Mouse (Mus musculus) Patski (cell line): ENCODE measurements at regions not wholly inside any gene's neighbourhood (a gene's known extent, or its start where the extent isn't known, plus 50 kb on each side); places are given as distances from the start of the nearest gene placed in this dataset.

Source experiments
- ATAC-seq: fragments of 100-300 bp; one replicate; pipeline ENCODE4 v1.8.0; 2021
- CTCF ChIA-PET: fragments of 350-600 bp; sonication (Branson Sonifier 250); formaldehyde crosslinking; loops from one replicate; lab custom pipeline; 2022; ENCODE audit warnings: inconsistent platforms; lab: Charles Lee
- POLR2A ChIA-PET: fragments of 350-600 bp; sonication (Branson Sonifier 250); formaldehyde crosslinking; loops from one replicate; lab custom pipeline; 2022; ENCODE audit warnings: antibody characterized with exemption, inconsistent platforms; lab: Charles Lee
- DNase-seq: peaks from one replicate; pipeline ENCODE4 v3.0.0-alpha.2; 2011; ENCODE audit warnings: low read depth, low spot score
- H3K27me3 ChIP-seq: fragments of 371-371 bp; one replicate; pipeline ENCODE4 v1.5.1; 2021
- CTCF ChIP-seq: fragments of 100-300 bp; IDR thresholded peaks from one replicate; pipeline ENCODE4 v1.5.1; 2021
- in situ Hi-C: fragments of 300-500 bp; cut with MboI; formaldehyde crosslinking; loops from 3 replicates; pipeline ENCODE4 v1.11.1; 2018; ENCODE audit warnings: low pct_unique_long_range_greater_than_20kb, mixed read lengths

DNA sequence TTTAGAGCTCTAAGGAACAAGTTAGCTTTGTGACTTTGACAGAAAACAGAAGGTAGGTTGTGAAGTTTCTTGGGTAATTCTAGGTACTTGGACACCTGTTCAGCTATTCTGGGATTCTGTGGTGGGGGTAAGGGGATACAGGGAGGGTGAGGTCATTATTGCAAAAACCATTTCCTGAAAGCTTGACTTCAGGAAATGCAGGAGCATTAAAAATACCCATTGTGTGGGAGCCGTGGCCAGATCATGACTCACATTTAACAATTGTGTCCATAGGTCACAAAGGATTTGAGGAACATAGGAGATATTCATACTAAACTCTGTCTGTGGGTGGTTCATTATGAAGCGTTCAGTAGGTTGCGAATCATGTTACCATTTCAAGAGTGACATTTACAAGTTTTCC, 102.4 kb downstream of the Gm5426 start:
- no peak for DNase-seq

DNA sequence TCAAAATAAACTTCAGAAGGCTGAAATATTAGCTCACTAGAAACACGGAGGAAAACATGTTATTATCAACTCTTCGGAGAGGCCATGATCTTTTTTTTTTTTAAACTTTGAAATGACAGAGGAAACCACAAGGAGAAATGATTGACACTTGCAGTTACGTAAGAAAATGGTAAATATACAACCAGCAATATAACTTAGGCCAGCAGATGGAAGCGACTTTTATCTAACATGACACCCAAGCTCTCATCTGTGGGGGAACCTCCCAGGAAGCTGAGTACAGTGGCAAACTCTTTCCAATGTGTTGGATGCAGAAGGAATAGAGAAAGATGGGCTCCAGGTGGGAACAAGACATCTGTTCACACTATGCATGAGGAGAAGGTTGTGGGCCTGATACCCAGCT, 104.2 kb downstream of the Gm5426 start:
- ATAC-seq (no peak), DNase-seq (no peak)
- in situ Hi-C loops: no loop called here
- TF ChIP-seq CTCF: no peak
- CTCF ChIA-PET: no interaction called here
- H3K27me3 ChIP-seq: no peaks in the 10 kb centered on the region
- POLR2A ChIA-PET: interaction anchor here (0.6 kb wide), 1 partner anchor 64 kb away, joined by 4 read pairs; no protein-coding TSS in a partner anchor

More for the DNA sequence above, 102.4 kb downstream of the Gm5426 start:
- POLR2A ChIA-PET: interaction anchor here (1.0 kb wide), 1 partner anchor 18 kb away, joined by 3 read pairs; no protein-coding TSS in a partner anchor
- CTCF ChIA-PET: interaction anchor here (1.5 kb wide), 1 partner anchor 1074 kb away, joined by 3 read pairs; no protein-coding TSS in a partner anchor
- in situ Hi-C loops: no loop called here
- ATAC-seq: no peak
- no peak for TF ChIP-seq CTCF
- H3K27me3 ChIP-seq: no peaks in the 10 kb centered on the region

DNA sequence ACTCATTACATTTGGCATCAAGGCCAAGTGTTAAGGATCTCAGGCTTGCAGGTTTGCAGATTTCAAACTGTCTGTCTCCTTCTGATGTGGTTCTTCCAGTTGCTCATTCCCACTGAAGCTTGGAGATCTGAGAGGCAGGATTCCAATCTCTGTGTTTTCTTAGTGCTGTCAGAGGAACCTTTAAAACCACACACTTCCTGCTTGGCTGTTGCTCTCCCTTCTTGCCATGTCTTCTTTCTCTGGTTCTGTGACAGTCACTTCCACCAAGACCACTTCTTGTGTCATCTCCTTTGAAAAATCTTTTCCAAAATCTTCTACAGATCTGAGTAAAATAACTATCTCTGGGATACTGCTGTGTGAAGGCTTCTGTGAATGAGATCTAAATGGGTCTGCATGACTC, 117.3 kb downstream of the Gm5426 start:
- no peaks in the 10 kb centered on the region for H3K27me3 ChIP-seq
- ATAC-seq: no peak
- in situ Hi-C loops: no loop called here
- ChIA-PET POLR2A (no interaction called here), CTCF (interaction anchor here (1.2 kb wide), 1 partner anchor 27 kb away, joined by 3 read pairs; no protein-coding TSS in a partner anchor)
- no peak for TF ChIP-seq CTCF
- DNase-seq: no peak

DNA sequence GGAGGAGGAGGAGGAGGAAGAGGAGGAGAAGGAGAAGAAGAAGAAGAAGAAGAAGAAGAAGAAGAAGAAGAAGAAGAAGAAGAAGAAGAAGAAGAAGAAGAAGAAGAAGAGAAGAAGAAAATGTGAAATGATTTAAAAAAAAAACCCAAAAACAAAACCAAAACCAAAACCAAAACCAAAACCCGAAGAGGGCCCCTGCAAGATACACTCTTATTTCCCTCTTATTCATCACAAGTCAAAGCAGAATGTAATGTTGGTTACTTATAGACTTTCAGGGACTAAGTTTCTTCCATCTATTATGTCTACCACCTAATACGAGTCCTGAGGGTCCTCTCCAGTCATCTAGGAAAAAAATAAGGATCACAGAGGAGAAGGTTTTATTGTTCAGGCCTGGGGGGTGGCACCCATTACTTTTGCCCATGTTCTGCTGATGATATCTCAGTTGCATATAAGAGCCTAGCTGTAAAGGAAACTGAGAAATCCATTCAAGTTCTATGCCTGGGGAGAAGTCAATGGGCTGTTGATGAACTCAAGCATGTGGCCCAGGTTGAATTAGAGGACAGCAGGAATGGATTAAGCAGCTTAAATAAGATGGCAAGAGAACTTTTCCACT, 118.0 kb downstream of the Gm5426 start:
- in situ Hi-C loops: no loop called here

DNA sequence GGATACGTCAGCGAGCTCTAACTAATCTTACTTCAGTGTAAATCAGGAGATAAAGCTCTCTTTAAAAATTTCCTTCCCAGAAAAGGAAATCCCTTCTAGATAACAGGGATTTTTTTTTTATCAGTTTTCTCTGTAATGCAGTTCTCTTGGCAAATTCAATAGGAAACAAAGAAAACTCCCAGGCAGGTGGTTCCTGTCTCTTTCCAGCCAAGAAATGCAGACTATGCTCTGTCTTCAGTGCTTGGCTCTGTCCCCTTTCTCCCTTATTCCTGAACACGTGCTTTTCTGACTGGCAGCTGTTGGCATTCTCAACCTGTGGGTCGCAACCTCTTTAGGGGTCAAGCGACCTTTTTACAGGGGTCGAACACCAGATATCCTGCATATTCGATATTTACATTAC, 121.5 kb downstream of the Gm5426 start:
- POLR2A ChIA-PET: interaction anchor here (0.6 to 0.7 kb wide), 2 partner anchors 20 to 38 kb away, joined by 3 to 4 read pairs; no protein-coding TSS in a partner anchor
- in situ Hi-C loops: no loop called here
- CTCF ChIA-PET: no interaction called here
- H3K27me3 ChIP-seq: no peaks in the 10 kb centered on the region
- ATAC-seq (no peak), DNase-seq (no peak)
- no peak for TF ChIP-seq CTCF

More for the DNA sequence above, 118.0 kb downstream of the Gm5426 start:
- ChIA-PET CTCF (no interaction called here), POLR2A (no interaction called here)
- H3K27me3 ChIP-seq: no peaks in the 10 kb centered on the region
- ATAC-seq (no peak), DNase-seq (no peak)
- no peak for TF ChIP-seq CTCF

DNA sequence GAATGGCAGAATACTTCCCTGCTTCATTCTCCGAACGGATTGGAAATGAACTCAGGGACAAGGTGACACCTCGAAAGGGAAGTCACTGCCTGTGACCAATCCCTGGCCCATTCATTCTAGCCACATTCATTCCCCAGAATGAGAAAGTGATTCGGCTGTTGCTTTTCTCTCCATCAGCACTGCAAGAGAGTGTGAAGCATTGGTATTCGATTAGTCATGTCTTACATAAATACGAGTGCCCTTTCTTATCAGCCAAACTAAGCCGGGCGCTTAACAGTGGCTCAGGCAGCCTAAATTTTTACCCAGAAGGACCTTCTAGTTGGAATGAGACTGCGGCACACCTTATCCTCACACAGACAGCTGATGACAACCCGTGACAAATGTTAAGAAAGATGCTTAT, 122.8 kb downstream of the Gm5426 start:
- DNase-seq (no peak), ATAC-seq (no peak)
- in situ Hi-C loops: no loop called here
- POLR2A ChIA-PET: no interaction called here
- no peak for TF ChIP-seq CTCF
- H3K27me3 ChIP-seq: no peaks in the 10 kb centered on the region
- CTCF ChIA-PET: no interaction called here

DNA sequence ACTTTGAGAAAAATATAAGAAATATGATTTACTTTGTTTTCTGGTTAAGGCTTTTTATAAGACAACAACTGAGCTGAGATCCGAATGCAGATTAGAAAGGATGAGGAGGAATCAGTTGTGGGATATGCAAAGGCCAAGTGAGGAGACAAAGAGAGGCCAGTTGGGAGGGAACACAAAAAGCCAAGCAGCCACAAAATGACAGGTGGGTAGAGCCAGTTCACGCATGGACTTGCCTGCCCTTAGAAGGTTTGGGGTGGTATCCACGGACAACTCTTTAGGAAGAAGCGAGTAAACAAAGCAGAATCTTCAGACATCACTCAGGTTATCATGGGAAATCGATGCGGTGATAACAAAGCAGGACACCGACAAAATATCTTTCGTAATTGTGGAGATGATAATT, 123.2 kb downstream of the Gm5426 start:
- in situ Hi-C loops: no loop called here
- no peak for DNase-seq
- no peaks in the 10 kb centered on the region for H3K27me3 ChIP-seq
- no peak for ATAC-seq
- POLR2A ChIA-PET: no interaction called here
- no peak for TF ChIP-seq CTCF
- CTCF ChIA-PET: no interaction called here

DNA sequence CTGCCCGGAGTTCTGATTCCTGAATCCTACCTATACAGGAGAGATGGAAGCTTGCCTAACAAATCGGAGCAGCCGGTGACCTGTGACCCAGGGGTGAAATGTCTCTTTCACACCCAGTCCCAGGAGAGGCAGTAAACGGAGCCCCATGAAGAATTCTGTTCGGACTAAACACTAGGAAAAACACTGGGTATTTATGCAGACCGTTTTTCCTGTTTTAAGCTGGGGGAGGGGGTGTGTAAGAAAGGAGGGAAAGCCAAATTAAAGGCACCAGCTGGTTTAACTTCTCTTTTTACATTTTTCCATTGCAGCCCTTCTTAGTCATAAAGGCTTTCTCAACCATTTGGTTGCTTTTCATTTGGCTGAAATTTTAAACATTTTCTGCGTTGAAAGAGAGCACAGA, 127.1 kb downstream of the Gm5426 start:
- in situ Hi-C loops: no loop called here
- no peak for DNase-seq
- POLR2A ChIA-PET: no interaction called here
- no peaks in the 10 kb centered on the region for H3K27me3 ChIP-seq
- no peak for ATAC-seq
- TF ChIP-seq CTCF: no peak
- CTCF ChIA-PET: no interaction called here

DNA sequence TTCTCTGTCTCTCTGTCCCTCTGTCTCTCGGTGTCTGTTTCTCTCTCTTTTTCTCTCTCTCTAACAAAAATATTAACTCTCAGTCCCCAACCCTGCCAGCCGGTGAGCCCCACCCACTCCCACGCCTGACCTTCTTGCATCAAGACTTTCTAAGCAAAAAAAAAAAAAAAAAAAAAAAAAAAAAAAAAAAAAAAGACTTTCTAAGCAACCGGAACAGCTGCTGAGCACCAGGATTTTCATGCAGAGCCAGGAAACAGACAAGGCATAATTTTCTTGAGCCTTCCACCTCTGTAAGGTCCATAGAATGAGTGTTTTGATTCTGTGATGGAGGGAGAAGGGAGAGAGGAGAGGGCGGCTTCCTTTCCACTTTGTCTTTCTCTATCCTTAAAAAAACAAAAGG, 128.0 kb downstream of the Gm5426 start:
- TF ChIP-seq CTCF: no peak
- no peak for ATAC-seq
- POLR2A ChIA-PET: no interaction called here
- no peaks in the 10 kb centered on the region for H3K27me3 ChIP-seq
- CTCF ChIA-PET: no interaction called here
- no peak for DNase-seq
- in situ Hi-C loops: no loop called here

DNA sequence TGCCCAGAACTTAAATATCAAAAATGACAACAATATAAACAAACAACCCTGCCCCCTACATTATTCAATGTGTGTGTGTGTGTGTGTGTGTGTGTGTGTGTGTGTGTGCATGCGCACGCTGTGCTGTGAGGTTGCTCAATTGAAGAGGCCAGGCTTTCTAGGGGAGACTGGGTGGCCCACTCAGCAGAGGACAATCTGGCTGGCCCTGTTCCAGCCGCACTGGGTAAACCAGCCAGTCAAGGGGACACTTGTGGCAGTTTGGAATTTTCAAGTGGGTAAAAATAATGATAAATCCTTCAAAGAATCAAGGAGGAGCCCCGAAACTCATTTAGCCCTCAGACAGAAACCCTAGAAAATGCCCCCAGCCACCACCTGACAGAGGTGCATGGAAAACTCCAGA, 128.5 kb downstream of the Gm5426 start:
- CTCF ChIA-PET: no interaction called here
- POLR2A ChIA-PET: no interaction called here
- TF ChIP-seq CTCF: no peak
- DNase-seq (no peak), ATAC-seq (no peak)
- H3K27me3 ChIP-seq: no peaks in the 10 kb centered on the region
- in situ Hi-C loops: no loop called here

DNA sequence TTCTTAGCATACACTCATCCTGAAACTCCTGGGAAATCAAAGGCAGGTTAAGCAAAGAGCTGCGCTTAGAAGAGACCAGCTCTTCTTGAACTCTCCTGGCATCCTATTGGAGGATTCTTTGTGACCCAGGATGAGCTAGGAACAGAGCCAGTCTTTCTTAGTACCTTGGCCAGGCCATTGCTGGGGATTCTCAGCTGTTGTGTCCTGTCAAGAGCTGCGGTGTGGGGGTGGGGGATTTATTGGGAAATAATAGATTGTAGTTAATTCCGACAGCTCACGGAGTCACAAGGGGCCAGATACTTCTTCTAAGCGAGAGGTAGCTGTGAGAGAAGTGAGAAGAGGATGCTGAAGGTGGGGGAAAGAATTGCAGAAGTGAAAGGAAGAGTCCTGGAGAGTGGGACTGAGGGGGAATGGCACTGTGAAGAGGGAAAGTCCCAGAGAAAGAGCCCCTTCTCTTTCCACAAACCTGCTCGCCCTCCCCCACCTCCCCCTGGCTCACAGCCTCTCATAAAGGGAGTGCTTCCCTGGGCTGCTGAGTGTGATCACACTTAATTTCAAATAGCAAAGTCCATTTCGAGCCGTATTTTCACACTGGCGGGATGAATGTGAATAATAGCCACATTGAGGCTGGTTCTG, 129.8 kb downstream of the Gm5426 start:
- in situ Hi-C loops: no loop called here
- POLR2A ChIA-PET: no interaction called here
- CTCF ChIA-PET: no interaction called here
- ATAC-seq: no peak
- no peak for TF ChIP-seq CTCF
- peaks cover 3% of the 10 kb centered on the region for H3K27me3 ChIP-seq
- DNase-seq: no peak
